Mouse (Mus musculus) embryo, embryonic 11.5 days (tissue): Measurements from ENCODE around the gene Milr1.
A peak's percentile ranks its signal among the peaks of the same experiment; 100 is the strongest.
"Not testable (repeated sequence)": the region's sequence is repeated elsewhere in the genome, so short reads cannot be mapped to it uniquely, and the experiment has no call there.

Experiments used
- DNase-seq: peaks from one replicate; pipeline ENCODE4 v3.0.0-alpha.2; 2012; ENCODE audit warnings: low read depth, low spot score

The Milr1 gene

GRCm38 (mm10) chr11:106776960-106777359 is 25.9 kb downstream of the Milr1 start:
- no peak for DNase-seq

- no peak for DNase-seq
Observed at GRCm38 (mm10) chr11:106777395-106777794, 26.4 kb downstream of the Milr1 start.

GRCm38 (mm10) chr11:106778132-106778531 is 27.1 kb downstream of the Milr1 start:
- no peak for DNase-seq

- DNase-seq, result no peak
Observed at GRCm38 (mm10) chr11:106778589-106779387, 27.8 kb downstream of the Milr1 start.

- peak; percentile 91 for DNase-seq
Observed at GRCm38 (mm10) chr11:106779388-106780088, 28.5 kb downstream of the Milr1 start, which contains the start of gene Polg2. Gene Polg2, minus strand, starts transcription at chr11:106779537.

GRCm38 (mm10) chr11:106780089-106780425 is 29.0 kb downstream of the Milr1 start:
- DNase-seq, result no peak

- DNase-seq, result no peak
Observed at GRCm38 (mm10) chr11:106780590-106781220, 29.7 kb downstream of the Milr1 start.

- DNase-seq, result not testable (repeated sequence)
Observed at GRCm38 (mm10) chr11:106782271-106782670, 31.2 kb downstream of the Milr1 start.

- DNase-seq, result no peak
Observed at GRCm38 (mm10) chr11:106782841-106783764, 32.1 kb downstream of the Milr1 start.

- no peak for DNase-seq
Observed at GRCm38 (mm10) chr11:106784476-106784875, 33.5 kb downstream of the Milr1 start.

- no peak for DNase-seq
Observed at GRCm38 (mm10) chr11:106785043-106785442, 34.0 kb downstream of the Milr1 start.

- DNase-seq, result peak; percentile 68
Observed at GRCm38 (mm10) chr11:106787131-106788025, 36.4 kb downstream of the Milr1 start.

GRCm38 (mm10) chr11:106788026-106788774 is 37.2 kb downstream of the Milr1 start:
- peak; percentile 96 for DNase-seq

GRCm38 (mm10) chr11:106788775-106789459 is 37.9 kb downstream of the Milr1 start, which contains the start of the genes Ddx5 and Cep95:
Gene Ddx5, minus strand, starts transcription at chr11:106789185.
Gene Cep95, plus strand, starts transcription at chr11:106789252.
- DNase-seq, result peak; percentile 97

GRCm38 (mm10) chr11:106789649-106790048 is 38.6 kb downstream of the Milr1 start:
- no peak for DNase-seq

GRCm38 (mm10) chr11:106793846-106794245 is 42.8 kb downstream of the Milr1 start:
- no peak for DNase-seq

GRCm38 (mm10) chr11:106795679-106796078 is 44.7 kb downstream of the Milr1 start:
- DNase-seq, result no peak

- no peak for DNase-seq
Observed at GRCm38 (mm10) chr11:106802069-106802627, 51.1 kb downstream of the Milr1 start.
